Mouse (Mus musculus): ENCODE measurements around the gene Gtpbp1.

DNA sequence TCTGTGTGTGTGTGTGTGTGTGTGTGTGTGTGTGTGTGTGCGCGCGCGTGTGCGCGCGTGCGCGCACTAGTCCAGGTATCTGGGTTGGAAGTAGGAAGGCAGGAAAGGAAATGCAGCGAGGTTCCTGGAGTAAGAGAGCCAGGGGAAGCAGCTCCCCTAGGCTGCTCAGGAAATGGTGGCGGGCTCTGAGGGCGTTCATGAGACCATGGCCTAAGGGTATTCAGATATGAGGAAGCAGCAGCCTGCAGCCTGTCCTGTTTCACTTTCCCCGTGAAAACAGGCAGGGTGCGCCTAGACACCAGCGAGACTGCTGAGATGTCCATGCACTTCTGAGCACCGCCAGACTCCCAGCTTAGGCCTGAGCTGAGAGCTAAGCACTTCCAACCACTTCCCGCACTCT is 61.1 kb downstream of the Gtpbp1 start:
- TF ChIP-seq ZMIZ1 (IDR thresholded peaks at IDR 0.05; ENCODE audit: low read depth, low read length) (no peak), USF1 (IDR thresholded peaks at IDR 0.05; ENCODE audit: low read depth, low read length) (no peak), CTCF (conservative IDR thresholded peaks at IDR 0.05 in 1 of 2, IDR thresholded peaks at IDR 0.05 in 1 of 2; ENCODE audit: low read depth in 2 of 2, low read length in 2 of 2) (no peak), RCOR1 (conservative IDR thresholded peaks at IDR 0.05; ENCODE audit: low read depth, low read length) (no peak), POLR2A (IDR thresholded peaks at IDR 0.05; ENCODE audit: low read depth, low read length) (no peak), E2F4 (IDR thresholded peaks at IDR 0.05; ENCODE audit: insufficient replicate concordance, low read depth, low read length) (no peak), MAZ (IDR thresholded peaks at IDR 0.05; ENCODE audit: low read depth, low read length) (no peak), NELFE (IDR thresholded peaks at IDR 0.05; ENCODE audit: low read depth, low read length) (no peak), CHD2 (IDR thresholded peaks at IDR 0.05; ENCODE audit: low read length) (no peak), EP300 (IDR thresholded peaks at IDR 0.05; ENCODE audit: low read length) (no peak), USF2 (conservative IDR thresholded peaks at IDR 0.05; ENCODE audit: low read depth, low read length) (no peak)

All from CH12.LX (cell line).